Mouse (Mus musculus): ENCODE data around the gene Azi2.
A peak's percentile ranks its signal among the peaks of the same experiment; 100 is the strongest.

Azi2 gene

DNA sequence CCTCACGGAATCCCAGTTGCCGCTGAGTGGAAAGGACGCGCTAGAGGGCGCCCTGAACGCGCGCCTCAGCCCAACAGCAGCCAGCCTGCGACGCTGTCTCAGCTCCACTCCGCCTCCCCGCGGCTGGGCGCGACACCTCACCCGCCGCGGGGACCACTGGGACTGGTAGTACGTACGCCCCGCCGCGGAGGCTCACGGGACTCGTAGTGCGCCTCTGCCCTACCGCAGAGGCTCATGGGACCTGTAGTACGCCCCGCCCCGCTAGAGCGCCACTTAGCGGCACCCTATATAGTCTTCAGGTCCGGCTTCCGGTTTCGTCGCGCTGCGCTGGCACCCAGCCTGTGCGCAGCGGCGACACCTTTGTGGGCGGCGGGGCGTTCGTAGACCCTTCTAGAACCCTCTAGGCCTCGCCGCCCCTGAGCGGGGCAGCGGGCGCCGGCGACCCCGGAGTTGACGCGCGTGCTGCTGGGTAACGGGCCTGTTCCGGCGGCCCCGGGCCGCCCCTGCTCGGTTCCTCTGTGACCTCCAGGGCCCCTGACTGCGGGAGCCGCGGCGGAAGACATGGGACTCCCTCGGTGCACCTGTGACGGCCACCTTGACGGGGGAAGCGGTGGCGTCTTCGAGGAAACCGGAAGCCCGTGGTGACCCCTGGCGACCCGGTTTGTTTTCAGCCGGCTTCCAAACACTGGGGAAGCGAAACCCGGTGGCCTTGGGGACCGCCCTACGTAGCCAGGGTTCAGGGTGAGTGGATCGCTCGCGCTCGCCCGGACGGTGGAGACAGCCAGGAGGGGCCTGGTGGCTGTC is at the start of gene Azi2:
TSS of gene Azi2 (plus strand) at position 282 of the 804 bp plus-strand sequence.
- peak; percentile 99 for DNase-seq (ENCODE audit: low spot score)

DNA sequence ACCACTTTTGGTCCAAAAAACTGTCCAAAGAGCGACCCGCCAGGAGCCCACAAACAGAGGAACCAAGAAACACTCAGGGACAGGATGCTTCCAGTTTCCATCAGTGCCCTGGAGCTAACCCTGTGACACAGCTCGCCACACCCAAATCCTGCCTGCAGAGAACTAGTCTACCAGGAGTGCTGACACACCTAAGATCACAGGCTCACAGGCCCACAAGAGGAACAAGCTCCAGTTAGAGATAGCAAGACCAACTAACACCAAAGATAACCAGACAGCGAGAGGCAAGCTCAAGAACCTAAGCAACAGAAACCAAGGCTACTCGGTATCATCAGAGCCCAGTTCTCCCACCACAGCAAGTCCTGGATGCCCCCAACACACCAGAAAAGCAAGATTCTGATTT is 43.7 kb upstream of the Azi2 start:
- DNase-seq (ENCODE audit: low spot score), result no peak

DNA sequence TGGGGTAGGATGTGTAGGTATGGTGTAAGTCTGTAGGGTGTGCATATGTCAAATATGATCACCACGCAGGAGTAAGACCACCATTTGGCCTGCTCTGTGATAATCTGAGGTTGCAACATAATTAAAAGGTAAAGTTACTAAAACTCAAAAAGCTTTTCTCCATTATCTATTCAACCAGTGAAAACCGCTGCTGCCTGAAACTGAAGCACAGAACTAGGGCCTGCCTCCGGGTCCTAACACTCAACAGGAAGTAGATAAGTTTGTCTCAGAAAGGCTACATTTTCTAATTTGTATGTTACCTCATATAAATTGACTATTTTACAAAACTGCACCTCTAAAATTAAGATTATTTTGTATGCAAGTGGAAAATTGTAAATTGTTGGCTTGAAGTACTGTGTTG is 38.8 kb upstream of the Azi2 start:
- DNase-seq (ENCODE audit: low spot score), result no peak

DNA sequence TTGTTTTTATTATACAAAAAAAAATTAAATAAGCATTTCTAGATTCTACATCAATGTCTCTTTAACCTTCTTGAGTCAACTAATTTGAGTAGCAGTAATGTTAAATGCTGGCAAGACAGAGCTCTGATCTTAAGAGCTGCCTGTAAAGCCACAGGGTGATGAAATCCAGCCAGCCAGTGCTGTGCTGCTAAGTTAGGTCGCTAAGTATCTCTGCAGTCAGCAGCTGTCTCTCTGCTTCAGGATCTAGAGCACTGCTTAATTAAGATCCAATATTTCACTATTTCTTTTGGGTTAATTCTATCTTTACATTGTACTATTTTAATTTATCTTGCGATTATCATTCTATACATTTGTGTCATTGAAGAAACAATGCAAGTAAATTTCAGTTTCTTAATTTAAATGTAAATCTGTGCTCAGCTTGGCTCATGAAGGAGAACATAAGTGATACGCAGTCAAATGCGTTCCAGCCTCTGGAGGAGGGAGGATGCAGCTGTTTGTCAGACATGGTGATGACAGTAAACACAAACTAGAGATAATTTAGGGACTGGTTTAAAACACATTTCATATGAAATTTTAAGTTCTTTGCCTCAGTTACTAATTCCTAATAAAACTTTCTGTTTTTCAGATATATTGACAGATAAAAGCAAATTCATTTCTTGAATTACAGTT is 36.9 kb upstream of the Azi2 start:
- DNase-seq (ENCODE audit: low spot score), result no peak

DNA sequence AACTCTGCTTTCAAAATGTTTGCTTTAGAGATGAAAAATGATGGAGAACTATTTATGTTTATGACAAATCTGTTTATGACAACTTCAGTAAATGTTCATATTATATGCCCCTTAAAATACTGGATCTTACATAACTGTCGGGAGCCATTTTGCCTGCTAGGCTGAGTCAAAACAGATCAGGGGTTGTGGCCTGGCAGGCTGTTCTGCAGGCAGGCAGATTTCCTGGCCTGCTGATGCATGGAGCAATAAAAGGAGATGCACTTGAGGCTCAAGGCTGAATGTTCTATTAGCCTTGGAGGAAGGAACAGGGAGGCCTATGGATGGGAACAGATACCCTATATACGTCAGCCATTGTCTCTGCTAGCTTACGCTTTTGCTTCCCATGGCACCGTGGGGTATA is 36.4 kb upstream of the Azi2 start:
- no peak for DNase-seq (ENCODE audit: low spot score)

DNA sequence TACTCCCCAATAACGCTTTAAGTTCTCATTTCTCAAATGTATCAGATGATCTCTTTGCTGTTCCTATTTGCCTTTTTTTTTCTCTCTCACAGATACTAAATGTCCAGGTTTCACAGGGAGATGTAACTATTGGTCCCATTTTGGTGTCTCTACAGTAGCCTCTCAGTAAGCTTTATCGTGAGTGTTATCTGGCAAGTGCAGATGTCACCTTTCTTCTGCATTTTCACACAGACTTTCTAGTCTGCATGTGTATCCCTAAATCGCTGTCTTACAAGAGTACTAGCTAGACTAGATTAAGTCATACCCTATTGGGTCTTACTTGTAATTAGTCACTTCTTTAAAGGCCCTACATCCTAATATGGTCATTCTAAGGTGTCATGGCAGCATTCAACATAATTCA is 27.4 kb upstream of the Azi2 start:
- DNase-seq (ENCODE audit: low spot score), result no peak

DNA sequence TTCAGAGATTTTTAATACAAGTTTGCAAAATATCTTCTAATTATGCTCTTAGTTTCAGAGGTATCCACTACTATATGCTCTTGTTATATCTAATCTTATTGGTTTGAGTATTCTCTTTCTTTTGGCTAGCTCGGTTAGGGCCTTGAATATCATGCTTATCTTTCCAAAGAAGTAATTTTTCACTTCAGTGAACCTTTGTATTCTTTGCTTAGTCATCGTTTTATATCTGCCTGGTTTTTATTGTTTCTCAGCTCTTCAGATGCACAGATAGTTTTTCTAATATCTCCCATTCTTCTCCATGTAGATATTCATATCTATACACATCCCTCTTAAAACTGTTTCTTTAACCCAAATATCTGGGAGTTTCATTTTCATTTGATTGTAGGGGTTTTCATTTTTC is 15.3 kb upstream of the Azi2 start:
- no peak for DNase-seq (ENCODE audit: low spot score)

DNA sequence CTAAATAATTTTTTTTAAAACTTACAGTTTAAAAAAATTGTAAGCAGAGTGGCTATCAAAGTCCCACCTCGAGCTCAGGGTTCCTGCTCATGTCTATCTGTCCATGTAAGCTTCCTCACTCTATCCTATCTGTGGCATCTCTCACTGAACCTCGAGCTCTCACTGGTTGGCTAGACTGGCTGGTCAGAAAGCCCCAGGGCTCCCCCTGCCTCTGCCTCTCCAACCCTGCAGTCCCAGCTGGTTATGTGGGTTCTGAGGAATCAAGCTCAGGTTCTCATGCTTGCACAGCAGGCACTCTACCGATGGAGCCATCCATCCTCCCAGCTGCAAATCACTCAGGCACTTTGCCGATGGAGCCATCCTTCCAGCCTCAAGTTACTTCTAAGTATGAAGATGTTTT is 10.8 kb upstream of the Azi2 start:
- no peak for DNase-seq (ENCODE audit: low spot score)

DNA sequence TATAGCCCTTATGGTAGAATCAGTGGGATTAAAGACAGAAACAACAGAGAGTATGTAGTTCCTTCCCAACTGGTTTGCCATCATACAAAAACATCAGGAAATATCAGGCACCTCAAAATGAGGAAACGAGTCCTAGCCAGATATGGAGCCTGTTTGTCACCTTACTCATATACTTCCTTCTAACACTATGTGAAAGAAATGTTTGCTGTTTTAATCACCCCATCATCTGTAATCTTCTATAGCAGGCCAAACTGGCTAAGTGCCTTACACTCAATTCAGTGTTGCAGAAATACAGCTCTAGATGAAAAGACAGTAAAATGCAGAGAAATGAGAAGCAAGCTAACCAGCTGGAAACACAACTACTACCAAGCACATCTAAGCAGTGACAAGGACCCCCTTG is 10.0 kb upstream of the Azi2 start:
- no peak for DNase-seq (ENCODE audit: low spot score)

DNA sequence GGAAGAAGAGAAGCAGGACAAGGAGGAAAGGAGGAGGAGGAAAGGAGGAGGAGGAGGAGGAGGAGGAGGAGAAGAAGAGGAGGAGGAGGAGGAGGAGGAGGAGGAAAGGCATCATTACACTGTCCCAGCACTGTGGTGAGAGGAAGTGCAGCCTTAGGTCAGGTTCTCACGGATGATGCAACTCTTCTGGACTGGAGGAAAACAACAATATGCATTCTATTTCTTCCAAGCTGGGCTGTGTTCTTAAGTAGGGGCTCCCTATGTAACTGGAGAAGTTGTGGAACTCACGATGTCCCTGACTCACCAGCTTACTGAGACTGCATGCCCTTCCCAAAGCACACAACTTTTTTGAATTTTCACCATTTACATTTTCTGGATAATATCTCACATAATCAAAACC is 8.6 kb upstream of the Azi2 start:
- no peak for DNase-seq (ENCODE audit: low spot score)

DNA sequence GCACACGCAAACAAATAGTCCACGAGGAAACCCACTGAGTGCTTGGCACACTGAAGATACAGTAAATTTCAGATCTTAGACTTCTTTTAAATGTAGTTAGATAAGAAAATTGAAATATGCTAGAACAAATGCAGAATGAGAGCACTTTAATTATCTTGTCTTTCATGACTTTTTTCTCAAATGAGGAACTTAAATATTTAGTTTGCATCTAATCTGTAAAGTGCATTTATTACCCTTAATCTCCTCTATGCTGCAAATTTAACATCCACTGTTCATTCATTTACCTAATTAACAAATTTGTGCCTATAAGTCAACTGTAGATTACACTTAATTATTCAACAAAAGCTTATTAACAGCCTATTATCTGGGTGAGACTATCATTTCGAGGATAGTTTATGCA is 5.3 kb upstream of the Azi2 start:
- DNase-seq (ENCODE audit: low spot score), result no peak

DNA sequence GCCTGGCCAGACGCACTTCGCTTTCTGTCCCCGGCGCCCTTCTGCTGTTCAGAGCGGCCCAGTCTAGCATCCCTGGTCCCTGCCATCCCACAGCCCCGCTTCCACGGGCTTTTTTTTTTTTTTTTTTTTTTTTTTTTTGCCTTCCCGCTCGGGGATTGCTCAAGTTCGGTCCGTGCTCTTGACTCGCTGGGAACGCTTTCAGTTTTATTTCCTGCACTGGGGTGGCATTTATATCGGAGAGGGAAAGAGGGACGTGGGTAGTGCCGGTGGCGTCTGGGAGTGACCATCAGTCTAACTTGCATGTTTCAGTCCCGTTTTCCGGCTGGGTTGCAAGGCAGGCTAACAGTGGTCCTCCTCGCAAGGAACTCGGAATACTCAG is 712 bp downstream of the Azi2 start:
- no peak for DNase-seq (ENCODE audit: low spot score)

DNA sequence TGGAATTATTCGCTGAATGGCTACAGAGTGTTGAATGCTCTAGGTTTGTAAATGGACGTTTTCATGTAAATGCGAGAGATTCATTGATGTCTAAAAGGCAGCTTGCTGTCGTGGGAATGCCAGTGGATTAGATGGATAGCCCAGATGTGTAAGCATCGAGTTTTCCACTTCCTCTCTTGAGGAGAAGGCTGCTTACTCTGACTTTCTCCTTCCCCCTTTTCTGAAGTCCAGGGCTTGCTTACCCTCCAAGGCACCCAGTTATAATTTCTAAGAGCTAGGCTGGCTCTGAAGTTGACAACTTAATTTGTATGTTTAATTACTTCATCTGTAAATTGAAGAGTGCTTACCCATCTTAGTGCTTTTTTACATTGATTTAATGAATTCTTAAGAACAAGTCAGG is 1.3 kb downstream of the Azi2 start:
- no peak for DNase-seq (ENCODE audit: low spot score)

DNA sequence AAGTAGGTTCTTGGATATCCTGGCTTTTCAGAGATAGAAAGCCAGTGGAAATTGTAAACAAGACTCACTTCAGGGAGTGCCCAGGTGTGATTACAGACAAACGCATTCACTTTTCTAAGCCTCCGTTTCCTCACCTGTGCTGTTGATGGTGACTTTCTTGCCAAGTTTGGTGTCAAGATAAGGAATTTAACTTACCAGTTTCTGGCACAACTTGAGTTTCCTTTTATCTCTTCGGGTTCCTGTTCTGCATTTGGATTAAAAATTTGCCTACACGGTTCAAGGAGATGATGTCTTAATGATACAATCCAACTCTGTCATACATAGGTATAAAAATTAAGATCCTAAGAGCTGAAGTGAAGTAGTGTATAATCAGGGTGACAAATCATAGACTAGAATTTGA is 2.4 kb downstream of the Azi2 start:
- DNase-seq (ENCODE audit: low spot score), result no peak

DNA sequence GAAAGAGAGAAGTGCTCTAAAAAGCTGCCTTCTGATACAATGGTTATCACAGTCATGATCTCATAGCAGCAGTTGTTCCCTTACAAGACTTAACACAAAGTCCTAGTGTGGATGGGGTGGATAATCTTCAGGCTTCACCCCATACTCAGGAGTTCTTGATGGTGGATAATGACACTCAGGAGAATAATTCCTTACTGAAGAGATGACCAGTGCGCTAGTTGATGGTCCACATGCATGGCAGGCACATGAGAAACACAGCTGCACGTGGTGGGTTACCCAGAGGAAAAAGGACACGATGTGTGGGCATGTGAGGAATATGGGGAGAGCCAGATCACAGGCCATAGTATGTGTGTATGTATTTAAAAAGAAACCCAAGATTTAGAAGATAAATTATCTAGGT is 3.3 kb downstream of the Azi2 start:
- no peak for DNase-seq (ENCODE audit: low spot score)

DNA sequence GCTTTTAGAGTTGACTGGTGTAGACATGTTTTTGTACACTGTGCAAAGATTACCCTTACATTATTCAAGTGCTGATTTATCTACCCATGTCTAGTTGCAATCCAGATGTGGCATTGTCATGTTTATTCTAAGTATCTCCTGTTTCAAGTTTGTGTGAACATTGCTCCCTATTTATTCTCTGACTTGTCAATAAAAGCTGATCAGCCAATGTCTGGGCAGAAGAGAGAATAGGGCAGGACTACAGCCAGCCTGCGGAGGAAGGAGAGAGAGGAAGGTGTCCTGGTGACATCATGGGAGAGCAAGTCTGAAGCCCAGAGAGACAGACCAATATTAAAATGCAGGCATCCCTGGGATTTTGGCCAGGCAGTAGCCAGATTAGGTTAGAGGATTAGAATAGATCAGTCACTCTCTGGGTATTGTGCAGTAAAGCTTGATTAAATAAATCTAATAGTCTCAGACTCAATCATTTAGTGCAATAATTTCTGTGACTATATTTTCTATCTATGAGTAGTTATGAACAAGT is 4.8 kb downstream of the Azi2 start:
- DNase-seq (ENCODE audit: low spot score), result no peak

DNA sequence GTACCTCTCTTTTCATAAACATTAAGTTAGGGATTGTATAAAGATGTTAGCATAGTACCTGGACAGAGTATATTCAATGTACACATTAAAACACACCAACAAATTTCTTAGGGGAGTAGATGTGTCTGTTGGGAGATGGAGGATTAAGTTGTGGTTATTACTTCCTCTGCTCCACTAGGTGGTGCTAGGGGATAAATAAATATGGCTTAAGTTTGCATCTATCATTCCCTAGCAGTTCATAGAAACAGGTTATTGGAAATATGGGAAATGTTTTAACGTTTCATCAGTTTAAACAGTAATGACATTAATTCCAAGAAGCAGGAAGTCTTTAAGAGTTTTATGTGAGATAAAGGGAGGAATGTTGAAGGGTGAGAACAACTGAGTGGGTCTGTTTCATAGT is 13.0 kb downstream of the Azi2 start:
- DNase-seq (ENCODE audit: low spot score), result no peak

DNA sequence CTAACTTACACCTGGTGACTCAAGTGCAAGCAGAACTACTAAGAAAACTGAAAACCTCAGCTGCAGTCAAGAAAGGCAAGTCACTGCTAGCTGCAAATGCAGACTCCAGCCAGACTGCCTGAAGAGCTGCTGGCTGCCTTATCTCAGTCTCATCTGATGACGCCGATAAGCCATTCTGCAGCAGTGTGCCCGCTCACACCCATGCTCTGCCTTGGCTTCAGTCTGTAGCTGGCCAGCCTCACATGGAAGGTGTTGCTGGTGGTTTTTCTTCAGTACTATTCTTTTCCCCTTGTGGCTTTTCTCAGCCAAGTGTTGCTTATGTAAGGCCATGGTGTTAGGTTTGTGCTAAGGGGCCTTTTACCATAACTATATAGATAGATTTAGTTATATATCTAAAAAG is 18.8 kb downstream of the Azi2 start:
- DNase-seq (ENCODE audit: low spot score), result no peak

DNA sequence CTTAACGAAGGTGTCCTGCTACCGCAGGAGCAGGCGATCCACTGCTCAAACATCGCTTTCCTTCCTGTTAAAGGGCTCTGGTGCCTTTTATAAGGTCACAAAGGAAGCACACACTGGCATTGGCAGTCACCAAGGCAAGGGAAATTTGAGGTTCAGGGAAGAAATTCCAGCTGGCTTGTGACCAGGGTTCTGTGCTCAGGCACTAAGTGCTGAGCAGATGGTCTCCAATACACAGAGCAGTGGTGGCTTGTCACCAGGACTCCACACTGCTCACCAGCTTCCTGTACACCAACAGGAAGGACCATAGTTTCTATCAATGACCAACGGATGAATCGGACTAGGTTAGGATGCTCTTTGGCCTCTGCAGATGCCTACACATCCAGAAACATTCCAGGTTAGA is 30.1 kb downstream of the Azi2 start:
- no peak for DNase-seq (ENCODE audit: low spot score)

DNA sequence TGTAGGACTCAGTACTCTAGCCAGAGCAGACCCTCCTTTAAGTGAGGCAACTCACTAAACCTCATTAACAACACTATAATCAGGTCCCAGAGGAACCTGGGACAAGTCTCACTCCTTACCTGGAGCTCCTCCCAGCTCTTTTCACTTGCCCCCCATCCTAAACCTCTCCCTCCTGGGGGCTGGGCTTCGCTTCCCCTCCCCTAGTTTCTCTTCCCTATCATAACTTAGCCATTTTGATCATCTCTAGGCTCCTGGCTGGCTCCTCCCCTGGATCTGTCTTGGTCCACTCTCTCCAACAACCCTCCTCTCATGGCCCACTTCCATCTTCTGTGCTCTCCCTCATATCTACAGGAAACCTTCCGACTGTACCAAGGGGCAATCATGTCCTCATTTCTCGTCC is 31.0 kb downstream of the Azi2 start:
- DNase-seq (ENCODE audit: low spot score), result no peak

DNA sequence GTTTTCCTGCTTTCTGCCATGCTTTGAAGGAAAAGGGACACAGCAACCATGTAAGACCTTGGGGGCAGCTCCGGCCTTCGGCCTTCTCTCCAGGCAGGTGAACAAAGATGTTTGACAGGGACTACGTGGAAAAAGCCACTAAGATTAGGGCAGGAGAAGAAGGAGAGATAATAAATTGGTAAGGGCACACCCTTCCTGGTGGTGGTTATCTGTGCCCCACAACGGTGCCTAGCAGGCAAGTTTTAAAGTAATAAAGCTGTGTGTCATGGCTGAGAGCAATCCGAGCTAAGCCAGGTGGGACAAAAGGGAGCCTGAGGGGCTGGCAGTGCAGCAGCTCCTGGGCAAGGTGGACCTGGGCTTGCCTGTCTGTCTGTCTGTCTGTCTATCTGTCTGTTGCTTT is 31.8 kb downstream of the Azi2 start:
- DNase-seq (ENCODE audit: low spot score), result no peak

DNA sequence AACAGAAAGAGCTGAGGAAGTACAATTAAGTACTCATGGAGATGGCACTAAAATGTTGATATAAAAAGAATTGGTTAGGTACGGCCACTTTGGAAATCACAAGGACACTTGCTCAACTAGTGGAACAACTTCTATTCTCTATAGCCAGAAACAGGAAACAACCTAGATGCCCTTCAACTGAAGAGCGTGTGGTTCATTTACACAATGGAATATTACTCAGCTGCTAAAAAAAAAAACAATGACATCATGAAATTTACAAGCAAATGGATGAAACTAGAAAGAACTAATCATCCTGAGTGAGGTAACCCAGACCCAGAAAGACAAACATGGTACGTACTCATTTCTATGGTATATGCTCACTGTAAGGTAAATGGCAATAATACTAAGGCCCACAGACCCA is 33.1 kb downstream of the Azi2 start:
- no peak for DNase-seq (ENCODE audit: low spot score)

DNA sequence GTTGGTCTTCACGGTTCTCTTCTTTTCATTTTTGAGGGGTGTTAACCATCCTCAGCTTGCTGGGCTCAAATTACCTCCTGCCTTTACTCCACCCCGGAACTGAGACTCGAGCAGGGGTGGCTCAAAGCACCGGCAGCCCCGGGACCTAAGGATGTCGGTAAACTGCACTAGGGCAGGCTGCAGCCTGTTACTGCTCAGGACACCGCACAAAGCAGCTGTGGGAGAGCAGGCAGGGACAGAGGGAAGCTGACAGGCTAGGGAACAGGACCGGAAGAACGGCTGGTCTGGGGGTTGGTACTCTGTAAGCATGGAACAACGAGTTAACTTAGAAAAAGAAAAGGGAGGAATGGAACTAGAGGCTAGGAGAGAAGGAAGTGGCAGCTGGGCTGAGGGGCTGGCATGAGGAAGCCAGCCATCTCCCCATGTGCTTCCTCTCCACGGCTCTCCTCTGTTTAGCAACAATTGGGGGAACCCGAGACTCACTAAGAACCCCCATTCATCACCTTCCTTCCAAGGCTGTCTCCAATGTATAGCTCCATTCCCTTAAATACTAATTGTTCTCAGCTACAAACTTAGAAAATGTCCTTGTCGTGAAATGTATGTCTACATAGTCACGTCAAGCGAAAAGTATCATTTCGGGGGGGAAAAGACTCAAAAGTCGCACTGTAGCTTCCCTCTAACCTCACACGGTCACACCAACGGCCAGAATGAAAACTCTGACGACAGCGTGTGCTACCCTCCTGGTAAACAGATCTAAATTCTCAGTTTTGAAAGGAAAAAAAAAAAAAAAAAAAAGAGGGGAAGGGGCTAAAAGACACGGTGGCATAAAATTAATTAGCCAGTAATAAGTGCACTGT is 42.5 kb downstream of the Azi2 start:
- no peak for DNase-seq (ENCODE audit: low spot score)
